Comparison of ENCODE assay signal across 27 mouse cellular contexts in genomic region chr1:182522961-182523360, GRCm38 (mm10). TPM values are rescaled to one million over a fixed set of nuclear protein-coding genes. Genes with fewer than 3 reads are reported as not detected.
"Had no signal": no experiment of that assay in that cellular context is flagged by ENCODE, and none has a peak within 500 bp of the region (broad histone marks: within the 10 kb centered on the region; RNA-seq: fewer than 3 reads in every experiment).

No protein-coding gene starts in this region.

- H3K9me3 ChIP-seq: heart, embryonic 10.5 days; heart, embryonic 13.5 days; heart, embryonic 15.5 days; hindbrain, embryonic 13.5 days; hindbrain, embryonic 15.5 days; kidney, embryonic 15.5 days; limb, embryonic 10.5 days; limb, embryonic 12.5 days; liver, embryonic 12.5 days had no signal

- ATAC-seq: hindbrain, postnatal 0 days; intestine, embryonic 16.5 days; liver, embryonic 12.5 days had no signal

- DNase-seq: gastrocnemius, postnatal 14 days; gastrocnemius, postnatal 36 days; heart, adult 18-20 months; heart, postnatal 14 days; heart, postnatal 36 days; kidney, adult 11 months; kidney, adult 2 months; kidney, adult 9 months; kidney, postnatal 14 days; kidney, postnatal 36 days; liver had no signal

- H3K36me3 ChIP-seq: heart, embryonic 10.5 days; heart, embryonic 13.5 days; heart, embryonic 15.5 days; hindbrain, embryonic 13.5 days; hindbrain, embryonic 15.5 days; kidney, embryonic 15.5 days; limb, embryonic 10.5 days; limb, embryonic 12.5 days; liver, embryonic 12.5 days had no signal

- H3K4me2 ChIP-seq: heart, embryonic 13.5 days; heart, embryonic 15.5 days; hindbrain, embryonic 13.5 days; hindbrain, embryonic 15.5 days; kidney, embryonic 15.5 days; limb, embryonic 12.5 days; liver, embryonic 12.5 days had no signal

- H3K27me3 ChIP-seq: heart, embryonic 13.5 days; heart, embryonic 15.5 days; hindbrain, embryonic 15.5 days had no signal

- H3K27ac ChIP-seq: heart, embryonic 10.5 days; heart, embryonic 13.5 days; heart, embryonic 15.5 days; hindbrain, embryonic 13.5 days; hindbrain, embryonic 15.5 days; hindbrain, postnatal 0 days; kidney, embryonic 15.5 days; kidney, postnatal 0 days; layer of hippocampus, adult 2 months; left cerebral cortex, adult 2 months; limb, embryonic 10.5 days; limb, embryonic 12.5 days; liver, embryonic 12.5 days had no signal

- H3K4me3 ChIP-seq: heart, embryonic 10.5 days; heart, embryonic 13.5 days; heart, embryonic 15.5 days; hindbrain, embryonic 13.5 days; hindbrain, embryonic 15.5 days; kidney, embryonic 15.5 days; layer of hippocampus, adult 2 months; left cerebral cortex, adult 2 months; limb, embryonic 10.5 days; limb, embryonic 12.5 days; liver, embryonic 12.5 days had no signal

- H3K9ac ChIP-seq: heart, embryonic 13.5 days; heart, embryonic 15.5 days; hindbrain, embryonic 13.5 days; hindbrain, embryonic 15.5 days; kidney, embryonic 15.5 days; limb, embryonic 12.5 days; liver, embryonic 12.5 days had no signal

RNA-seq across cellular contexts. Expression of gene Capn8, which starts 41.8 kb away (rescaled TPM):
- polyA plus RNA-seq: heart, embryonic 13.5 days; heart, embryonic 15.5 days; heart, postnatal 0 days; hindbrain, embryonic 11.5 days; hindbrain, embryonic 15.5 days; hindbrain, postnatal 0 days; kidney, embryonic 15.5 days; limb, embryonic 10.5 days; limb, embryonic 12.5 days; liver, embryonic 12.5 days had no signal
